In the genomic region with DNA sequence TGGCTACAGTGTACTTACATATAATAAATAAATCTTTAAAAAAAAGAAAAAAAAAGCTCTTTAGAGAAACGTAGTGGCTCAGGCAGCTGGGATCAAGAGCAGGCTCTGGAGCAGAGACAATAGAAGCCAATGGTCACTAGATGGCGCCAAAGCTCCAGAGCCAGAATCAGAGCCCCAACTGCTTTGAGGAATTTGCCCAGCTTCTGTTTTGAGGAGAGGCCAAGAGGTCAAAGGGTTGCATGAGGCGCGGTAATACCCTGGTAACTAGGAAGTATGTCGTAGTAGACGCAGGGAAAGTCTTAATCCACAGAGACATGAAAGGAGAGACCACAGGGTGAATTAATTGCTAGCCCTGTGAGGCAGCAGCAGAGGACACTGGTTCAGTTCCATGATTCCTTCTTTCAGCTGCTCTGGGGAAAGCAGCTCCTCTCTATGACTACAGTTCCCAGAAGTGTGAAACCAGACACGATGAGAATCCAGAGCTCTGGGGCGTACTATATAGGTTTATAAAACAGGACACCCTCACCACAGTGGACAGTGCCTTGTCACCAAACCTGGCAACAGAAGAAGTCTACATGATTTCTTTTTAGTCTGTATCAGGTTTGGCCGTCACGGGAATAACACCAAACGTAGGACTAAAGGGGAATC, we compare ENCODE assay signal across 8 mouse cellular contexts. TPM values are rescaled to one million over a fixed set of nuclear protein-coding genes. Genes with fewer than 3 reads are reported as not detected.
DNase-seq lines count a peak whose midpoint lies in the region; ATAC-seq and TF ChIP-seq lines count a peak whose summit lies in the region.

No protein-coding gene starts in this region.

- TF ChIP-seq CTCF in gastrocnemius, adult 2 months (IDR thresholded peaks at IDR 0.05) = peak; percentile 99
- TF ChIP-seq CTCF in intestine, postnatal 0 days (IDR thresholded peaks at IDR 0.05; ENCODE audit: low read depth) = peak; percentile 97
- TF ChIP-seq CTCF in spleen, adult 2 months (IDR thresholded peaks at IDR 0.05; ENCODE audit: extremely low read depth, insufficient read depth, insufficient read length, insufficient replicate concordance) = peak; percentile 89; the same call in 1 of the 2 replicates

- 26% methylated on average over 11 of the region's 11 CpGs for WGBS in liver, embryonic 12.5 days (ENCODE audit: insufficient replicate concordance)
- WGBS in intestine, postnatal 0 days = 30% methylated on average over 11 of the region's 11 CpGs
- WGBS in midbrain, embryonic 15.5 days = 18% methylated on average over 11 of the region's 11 CpGs
- WGBS in spleen, adult 2 months = 32% methylated on average over 11 of the region's 11 CpGs

- H3K27ac ChIP-seq in liver, embryonic 12.5 days = no peak overlapping the region
- H3K27ac ChIP-seq in gastrocnemius, adult 2 months = no peak overlapping the region
- no peak overlapping the region for H3K27ac ChIP-seq in intestine, postnatal 0 days (ENCODE audit: low read depth, low read length)
- no peak overlapping the region for H3K27ac ChIP-seq in midbrain, embryonic 15.5 days
- H3K27ac ChIP-seq in spleen, adult 2 months (ENCODE audit: insufficient read depth, low read length) = no peak overlapping the region

- TF ChIP-seq POLR2A in spleen, adult 2 months (IDR thresholded peaks at IDR 0.05; ENCODE audit: low read depth, low read length) = no peak

- 0 out of 2 replicates have a peak, but pooled peaks cover 5% of the 10 kb centered on the region for H3K27me3 ChIP-seq in liver, embryonic 12.5 days (replicated peaks)
- H3K27me3 ChIP-seq in intestine, postnatal 0 days (replicated peaks; ENCODE audit: control insufficient read depth, insufficient read depth, low read length) = no peaks in the 10 kb centered on the region
- no peaks in the 10 kb centered on the region for H3K27me3 ChIP-seq in midbrain, embryonic 15.5 days (replicated peaks)
- H3K27me3 ChIP-seq in spleen, adult 2 months (ENCODE audit: control insufficient read depth, insufficient read depth, low read length) = no peaks in the 10 kb centered on the region

- H3K9me3 ChIP-seq in liver, embryonic 12.5 days (replicated peaks) = no peaks in the 10 kb centered on the region
- no peaks in the 10 kb centered on the region for H3K9me3 ChIP-seq in intestine, postnatal 0 days (ENCODE audit: control insufficient read depth)
- no peaks in the 10 kb centered on the region for H3K9me3 ChIP-seq in midbrain, embryonic 15.5 days

- no peak for ATAC-seq in liver, embryonic 12.5 days
- ATAC-seq in intestine, postnatal 0 days = peak; percentile 45
- ATAC-seq in midbrain, embryonic 15.5 days (replicated peaks) = peak; percentile 48; the same call in 1 of the 2 replicates

- no peaks in the 10 kb centered on the region for H3K4me1 ChIP-seq in liver, embryonic 12.5 days
- no peaks in the 10 kb centered on the region for H3K4me1 ChIP-seq in intestine, postnatal 0 days (replicated peaks; ENCODE audit: control insufficient read depth, insufficient read depth, low read length)
- no peaks in the 10 kb centered on the region for H3K4me1 ChIP-seq in midbrain, embryonic 15.5 days
- H3K4me1 ChIP-seq in spleen, adult 2 months (ENCODE audit: control insufficient read depth, insufficient read depth, insufficient read length) = peaks cover 7% of the 10 kb centered on the region; the same call in 1 of the 2 replicates

- H3K4me2 ChIP-seq in liver, embryonic 12.5 days = no peak overlapping the region
- no peak overlapping the region for H3K4me2 ChIP-seq in intestine, postnatal 0 days (replicated peaks; ENCODE audit: low read depth)
- no peak overlapping the region for H3K4me2 ChIP-seq in midbrain, embryonic 15.5 days

- DNase-seq in liver = peak; percentile 66
- DNase-seq in cerebellum, postnatal 36 days = peak; percentile 73 to 81
- peak; percentile 78 for DNase-seq in gastrocnemius, adult 2 months
- peak; percentile 58 to 63 for DNase-seq in left cerebral cortex, postnatal 36 days (ENCODE audit: low spot score in 2 of 2)
- peak; percentile 40 to 62 for DNase-seq in spleen, adult 2 months (ENCODE audit: low read depth in 1 of 2, low spot score in 2 of 2)

- H3K36me3 ChIP-seq in liver, embryonic 12.5 days = no peaks in the 10 kb centered on the region
- H3K36me3 ChIP-seq in intestine, postnatal 0 days (ENCODE audit: control insufficient read depth, insufficient read depth) = no peaks in the 10 kb centered on the region
- no peaks in the 10 kb centered on the region for H3K36me3 ChIP-seq in midbrain, embryonic 15.5 days (replicated peaks)
- no peaks in the 10 kb centered on the region for H3K36me3 ChIP-seq in spleen, adult 2 months (ENCODE audit: control insufficient read depth, insufficient read depth, low read length)

- no peak overlapping the region for H3K4me3 ChIP-seq in liver, embryonic 12.5 days
- H3K4me3 ChIP-seq in gastrocnemius, adult 2 months = no peak overlapping the region
- H3K4me3 ChIP-seq in intestine, postnatal 0 days (ENCODE audit: low read depth, low read length) = no peak overlapping the region
- H3K4me3 ChIP-seq in midbrain, embryonic 15.5 days = no peak overlapping the region
- H3K4me3 ChIP-seq in spleen, adult 2 months (ENCODE audit: extremely low read depth, insufficient read depth, insufficient read length) = no peak overlapping the region

- H3K9ac ChIP-seq in liver, embryonic 12.5 days = no peak overlapping the region
- no peak overlapping the region for H3K9ac ChIP-seq in intestine, postnatal 0 days (ENCODE audit: low read depth, low read length)
- H3K9ac ChIP-seq in midbrain, embryonic 15.5 days = no peak overlapping the region

- intact Hi-C loops in gastrocnemius, adult 2 months (cut with DNase I) = loop anchor here (1.0 to 5.0 kb wide), 2 partner anchors 138 to 203 kb away; no protein-coding TSS in a partner anchor
- intact Hi-C loops in left cerebral cortex, postnatal 36 days (cut with DNase I) = loop anchor here (1.0 to 10.0 kb wide), 3 partner anchors 137 to 465 kb away; no protein-coding TSS in a partner anchor

RNA-seq across cellular contexts. Expression of gene Tbata, which starts 27.9 kb away (rescaled TPM):
- not detected in 2 replicates for polyA plus RNA-seq in liver, embryonic 12.5 days (2016; fragmentation: Nextera tagmentation; extraction: Ambion mirVana)
- not detected for total RNA-seq in gastrocnemius, adult 2 months (2021)
- not detected in 2 replicates for polyA plus RNA-seq in intestine, postnatal 0 days (2015; fragmentation: Nextera tagmentation; extraction: Ambion mirVana)
- 1 to 10 TPM in 1 of 2 experiments, under 1 TPM in 1; 0.57 to 1.0 TPM for total RNA-seq in left cerebral cortex, postnatal 36 days (2021)
- polyA plus RNA-seq in midbrain, embryonic 15.5 days (2015; fragmentation: Nextera tagmentation; extraction: Ambion mirVana) = not detected in 2 replicates
- polyA plus RNA-seq in spleen, adult 2 months (2012; rRNA removed) = not detected in 2 replicates

RNA-seq across cellular contexts. Expression of gene Sgpl1, which starts 52.2 kb away (rescaled TPM):
- polyA plus RNA-seq in liver, embryonic 12.5 days (2016; fragmentation: Nextera tagmentation; extraction: Ambion mirVana) = 18.5 and 18.6 TPM in 2 replicates
- 1 to 10 TPM; 6.0 to 6.6 TPM for total RNA-seq in gastrocnemius, adult 2 months (2021)
- 119 and 135 TPM in 2 replicates for polyA plus RNA-seq in intestine, postnatal 0 days (2015; fragmentation: Nextera tagmentation; extraction: Ambion mirVana)
- 10 to 100 TPM; 21.5 to 26.4 TPM for total RNA-seq in left cerebral cortex, postnatal 36 days (2021)
- 50.6 and 51.8 TPM in 2 replicates for polyA plus RNA-seq in midbrain, embryonic 15.5 days (2015; fragmentation: Nextera tagmentation; extraction: Ambion mirVana)
- polyA plus RNA-seq in spleen, adult 2 months (2012; rRNA removed) = 22.0 and 26.6 TPM in 2 replicates
